8 mouse cellular contexts compared by ENCODE assay signal in the genomic region with DNA sequence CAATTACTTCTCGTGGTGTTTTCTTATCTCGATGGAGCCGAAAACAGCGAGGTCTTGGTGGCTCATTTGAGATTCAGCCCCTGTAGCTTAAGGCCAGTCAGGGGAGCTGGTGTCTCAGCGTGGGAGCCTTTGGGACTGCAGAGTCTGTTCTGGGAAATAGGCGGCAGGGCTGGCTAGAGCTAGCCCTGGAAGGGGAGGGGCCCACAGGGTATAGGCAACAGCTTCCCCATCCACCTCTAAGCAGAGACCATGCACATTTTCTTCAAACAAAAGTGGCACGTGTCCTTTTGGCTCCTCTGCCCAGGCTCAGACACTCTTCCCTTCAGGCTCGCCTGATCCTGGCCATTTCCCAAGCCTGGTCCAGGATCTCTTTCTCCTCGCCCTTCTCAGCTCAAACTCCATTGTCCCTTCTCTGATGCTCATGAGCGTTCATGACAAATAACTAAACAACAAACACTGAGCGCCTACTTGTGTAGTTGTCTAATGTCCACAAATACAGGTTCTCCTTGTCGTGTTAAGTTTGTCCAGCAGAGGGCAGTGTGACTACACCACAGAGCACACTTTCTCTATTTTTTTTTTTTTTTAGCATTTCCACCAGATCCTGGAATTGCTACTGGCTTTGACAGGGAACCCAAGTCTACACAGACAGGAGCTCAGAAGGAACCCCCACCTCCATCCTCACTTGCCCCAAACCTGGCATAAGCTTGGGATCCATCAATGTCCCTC. TPM values are rescaled to one million over a fixed set of nuclear protein-coding genes. Genes with fewer than 3 reads are reported as not detected.
DNase-seq lines count a peak whose midpoint lies in the region; ATAC-seq lines count a peak whose summit lies in the region.

No protein-coding gene starts in this region.

- ATAC-seq in cerebellum, adult (ENCODE audit: insufficient number of reproducible peaks, low FRiP score, low TSS enrichment), result no peak

- DNase-seq in cerebellum, adult 18-20 months, result peak; percentile 46 to 72
- DNase-seq in NIH3T3 (ENCODE audit: low read depth), result peak; percentile 89
- peak; percentile 61 to 76 for DNase-seq in cerebellum, postnatal 4 days (ENCODE audit: low spot score in 2 of 2)
- peak; percentile 77 for DNase-seq in heart, postnatal 4 days
- DNase-seq in layer of hippocampus, adult 18-20 months (ENCODE audit: low spot score in 2 of 2), result peak; percentile 41 to 87
- peak; percentile 75 for DNase-seq in lung, postnatal 10 days
- peak; percentile 69 for DNase-seq in right cerebral cortex, postnatal 14 days

RNA-seq across cellular contexts. Expression of gene 9530068E07Rik, which starts 25.0 kb away (rescaled TPM):
- 100 to 1,000 TPM; 113 to 116 TPM for total RNA-seq in heart, postnatal 4 days (2021)
- 10 to 100 TPM; 64.4 to 66.8 TPM for total RNA-seq in layer of hippocampus, adult 18-20 months (2021)
